Mouse (Mus musculus) macrophage (primary cell): ENCODE results near the gene Ube2o. TPM values are rescaled to one million over a fixed set of nuclear protein-coding genes. Genes with fewer than 3 reads are reported as not detected.

Source experiments
- H3K27ac ChIP-seq: fragments of 350-480 bp; formaldehyde crosslinking; 2 replicates; pipeline ENCODE4 v1.9.0; 2021
- H3K36me3 ChIP-seq: fragments of 350-480 bp; formaldehyde crosslinking; 2 replicates; pipeline ENCODE4 v1.9.0; 2021; ENCODE audit errors: inconsistent target
- H3K4me3 ChIP-seq: fragments of 350-480 bp; formaldehyde crosslinking; 2 replicates; pipeline ENCODE4 v1.9.0; 2021; ENCODE audit errors: inconsistent target
- H3K79me2 ChIP-seq: fragments of 350-480 bp; formaldehyde crosslinking; 2 replicates; pipeline ENCODE4 v1.9.0; 2021; ENCODE audit errors: inconsistent target
- WGBS: methylation state at CpG from one replicate; pipeline ENCODE4 v1.1.7; 2026; ENCODE audit warnings: inconsistent platforms; ENCODE audit not compliant: missing documents; 5-methylcytosine and 5-hydroxymethylcytosine counted together
- polyA plus RNA-seq: library from polyadenylated mRNA; stranded (reverse); fragments of 250-400 nt; gene quantifications from 3 replicates; pipeline ENCODE4 v1.2.4, GENCODE M21; 2018; ENCODE audit warnings: inconsistent platforms
- total RNA-seq, 78 experiments: library from RNA; depleted of rRNA; stranded (reverse); fragments of 250-400 nt; gene quantifications; 1 replicate in 9 of 78; 2 replicates in 24 of 78; 3 replicates in 43 of 78; 4 replicates in 2 of 78; pipeline ENCODE4 v1.2.4; 2018; ENCODE audit warnings: inconsistent platforms in 56 of 78

The Ube2o gene
- 10 to 100 TPM in 25 of 26 experiments, 1 to 10 TPM in 1; 6.0 to 55.3 (median 13.9) TPM for total RNA-seq (2018; cell fraction: chromatin; rRNA removed)
- 10 to 100 TPM in 2 of 26 experiments, 1 to 10 TPM in 24; 4.5 to 11.4 (median 7.2) TPM for total RNA-seq (2018; cell fraction: cytosol; rRNA removed)
- total RNA-seq (2018; cell fraction: nucleus; rRNA removed) = 10 to 100 TPM in 14 of 26 experiments, 1 to 10 TPM in 12; 6.1 to 19.8 (median 10.1) TPM
- polyA plus RNA-seq = 4.4 to 9.2 TPM (median 5.4 TPM) in 3 replicates

GRCm38 (mm10) chr11:116581376-116581814 lies at the start of gene Ube2o:
Gene Ube2o (minus strand): TSS chr11:116581447.
- no peaks in the 10 kb centered on the region for H3K36me3 ChIP-seq
- H3K4me3 ChIP-seq = no peak within 1 kb of the TSS; the same call in 1 of the 2 replicates
- 2% methylated on average over 44 of the region's 51 CpGs for WGBS
- H3K79me2 ChIP-seq = no peaks in the 10 kb centered on the region; the same call in 1 of the 2 replicates
- no peak within 1 kb of the TSS for H3K27ac ChIP-seq

DNA sequence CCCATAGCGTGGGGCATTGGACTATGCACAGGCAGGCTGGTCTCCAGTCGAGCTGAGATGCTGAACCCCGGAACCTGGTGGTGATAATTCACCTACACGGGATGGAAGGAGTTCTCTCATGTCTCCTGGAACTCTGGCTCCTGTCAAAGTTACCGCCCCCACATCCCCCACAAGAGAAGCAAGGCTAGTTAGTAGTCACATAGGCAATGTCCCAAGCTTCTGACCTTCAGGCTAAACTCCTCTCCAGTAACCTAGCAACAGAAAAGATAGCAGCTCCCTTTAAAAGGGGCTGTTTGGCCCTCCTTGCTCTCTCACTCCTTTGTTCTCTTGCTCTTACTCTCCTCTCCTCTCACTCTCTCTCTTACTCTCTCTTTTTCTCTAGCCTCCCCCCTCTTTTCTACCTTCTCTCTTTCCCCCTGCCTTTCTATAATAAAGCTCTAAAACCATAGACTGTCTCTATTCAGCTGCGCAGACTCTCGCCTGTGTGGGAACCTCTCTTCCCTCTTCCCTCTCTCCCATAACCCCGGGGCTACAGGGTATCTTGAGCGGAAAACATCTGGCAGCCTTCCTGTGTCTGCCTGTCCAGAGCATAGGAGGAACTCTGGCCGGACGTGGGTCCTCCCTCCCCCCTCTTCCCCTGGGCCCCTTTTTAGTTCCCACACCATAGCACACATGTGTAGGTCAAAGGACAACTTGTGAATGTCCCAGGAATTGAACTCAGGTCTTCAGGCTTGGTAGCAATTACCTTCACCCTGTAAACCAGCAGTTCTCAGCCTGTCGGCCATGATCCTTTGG lies 49.1 kb upstream of the Ube2o start:
- H3K79me2 ChIP-seq = no peaks in the 10 kb centered on the region
- no peak overlapping the region for H3K4me3 ChIP-seq
- 58% methylated on average over 12 of the region's 12 CpGs for WGBS
- no peaks in the 10 kb centered on the region for H3K36me3 ChIP-seq
- H3K27ac ChIP-seq = no peak overlapping the region

- Histone ChIP-seq H3K36me3 (no peaks in the 10 kb centered on the region), H3K79me2 (no peaks in the 10 kb centered on the region), H3K4me3 (no peak overlapping the region), H3K27ac (no peak overlapping the region)
- WGBS = 90% methylated on average over 6 of the region's 6 CpGs
These were observed 48.2 kb upstream of the Ube2o start for GRCm38 (mm10) chr11:116629472-116629871.

DNA sequence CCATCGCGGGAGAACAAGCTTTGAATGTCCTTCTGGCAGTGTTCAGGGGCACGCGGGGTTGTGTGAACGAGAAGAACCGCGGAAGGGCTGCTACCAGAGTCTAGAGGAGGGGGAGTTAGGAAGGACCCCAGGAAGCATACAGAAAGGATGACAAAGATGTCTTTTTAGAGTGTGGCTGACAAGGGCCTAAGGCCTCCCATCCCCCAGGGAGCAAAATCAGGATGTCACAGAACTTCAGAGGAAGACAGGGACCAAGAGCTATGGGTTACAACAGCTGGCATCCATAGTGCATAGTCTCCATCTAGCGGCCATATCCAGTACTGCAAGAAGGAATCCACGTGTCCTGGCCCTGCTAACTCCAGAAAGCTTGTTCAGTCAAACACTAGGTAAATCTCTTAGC lies 47.5 kb upstream of the Ube2o start:
- no peaks in the 10 kb centered on the region for H3K36me3 ChIP-seq
- no peak overlapping the region for H3K4me3 ChIP-seq
- H3K79me2 ChIP-seq = peaks cover 2% of the 10 kb centered on the region
- no peak overlapping the region for H3K27ac ChIP-seq
- 59% methylated on average over 9 of the region's 9 CpGs for WGBS

DNA sequence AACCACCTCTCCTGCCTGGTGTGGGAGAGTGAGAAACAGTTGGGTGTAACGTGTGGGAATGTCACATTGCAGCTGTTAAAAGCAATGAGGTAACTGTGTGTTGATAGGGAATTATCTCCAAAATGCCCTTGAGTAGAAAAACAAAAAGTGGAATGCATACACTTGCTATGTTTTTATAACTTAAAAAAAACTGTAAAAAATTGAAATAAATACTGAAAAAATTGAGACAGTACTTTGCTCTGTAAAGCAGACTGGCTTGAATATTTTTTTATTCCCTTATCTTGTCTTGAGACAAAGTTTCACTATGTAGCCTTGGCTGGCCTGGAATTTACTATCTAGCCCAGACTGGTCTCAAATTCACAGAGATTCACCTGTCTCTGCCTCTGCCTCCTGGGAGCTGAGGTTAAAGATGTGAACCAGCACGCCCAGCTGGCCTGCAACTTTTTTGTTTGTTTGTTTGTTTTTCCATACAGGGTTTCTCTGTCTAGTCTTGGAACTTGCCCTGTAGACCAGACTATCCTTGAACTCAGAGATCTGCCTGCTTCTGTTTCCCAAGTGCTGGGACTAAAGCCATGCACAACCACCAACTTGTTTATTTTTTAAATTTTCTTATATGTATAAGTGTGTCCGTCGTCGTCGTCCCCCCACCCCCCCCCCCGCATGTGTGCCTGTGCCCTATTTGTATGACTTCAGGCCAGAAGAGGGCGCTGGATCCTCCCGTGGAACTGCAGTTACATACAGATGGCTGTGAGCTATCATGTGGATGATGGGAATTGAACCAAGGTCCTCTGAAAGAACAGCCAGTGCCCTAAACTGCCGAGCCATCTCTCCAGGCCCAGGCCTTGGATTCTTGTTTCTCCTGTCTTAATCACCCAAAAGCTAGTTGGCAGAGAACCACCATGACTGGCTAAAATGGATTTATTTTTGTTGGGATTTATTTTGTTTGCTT lies 46.1 kb upstream of the Ube2o start:
- no peak overlapping the region for H3K27ac ChIP-seq
- 62% methylated on average over 6 of the region's 10 CpGs for WGBS
- no peaks in the 10 kb centered on the region for H3K36me3 ChIP-seq
- H3K4me3 ChIP-seq = no peak overlapping the region
- peaks cover 16% of the 10 kb centered on the region for H3K79me2 ChIP-seq

GRCm38 (mm10) chr11:116626299-116627071 lies 45.2 kb upstream of the Ube2o start, which contains the start of gene Rhbdf2:
Gene Rhbdf2 (minus strand): TSS chr11:116627019.
- Histone ChIP-seq H3K27ac (no peak within 1 kb of the TSS), H3K36me3 (no peaks in the 10 kb centered on the region), H3K4me3 (no peak within 1 kb of the TSS), H3K79me2 (peaks cover 24% of the 10 kb centered on the region)
- 90% methylated on average over 10 of the region's 10 CpGs for WGBS

DNA sequence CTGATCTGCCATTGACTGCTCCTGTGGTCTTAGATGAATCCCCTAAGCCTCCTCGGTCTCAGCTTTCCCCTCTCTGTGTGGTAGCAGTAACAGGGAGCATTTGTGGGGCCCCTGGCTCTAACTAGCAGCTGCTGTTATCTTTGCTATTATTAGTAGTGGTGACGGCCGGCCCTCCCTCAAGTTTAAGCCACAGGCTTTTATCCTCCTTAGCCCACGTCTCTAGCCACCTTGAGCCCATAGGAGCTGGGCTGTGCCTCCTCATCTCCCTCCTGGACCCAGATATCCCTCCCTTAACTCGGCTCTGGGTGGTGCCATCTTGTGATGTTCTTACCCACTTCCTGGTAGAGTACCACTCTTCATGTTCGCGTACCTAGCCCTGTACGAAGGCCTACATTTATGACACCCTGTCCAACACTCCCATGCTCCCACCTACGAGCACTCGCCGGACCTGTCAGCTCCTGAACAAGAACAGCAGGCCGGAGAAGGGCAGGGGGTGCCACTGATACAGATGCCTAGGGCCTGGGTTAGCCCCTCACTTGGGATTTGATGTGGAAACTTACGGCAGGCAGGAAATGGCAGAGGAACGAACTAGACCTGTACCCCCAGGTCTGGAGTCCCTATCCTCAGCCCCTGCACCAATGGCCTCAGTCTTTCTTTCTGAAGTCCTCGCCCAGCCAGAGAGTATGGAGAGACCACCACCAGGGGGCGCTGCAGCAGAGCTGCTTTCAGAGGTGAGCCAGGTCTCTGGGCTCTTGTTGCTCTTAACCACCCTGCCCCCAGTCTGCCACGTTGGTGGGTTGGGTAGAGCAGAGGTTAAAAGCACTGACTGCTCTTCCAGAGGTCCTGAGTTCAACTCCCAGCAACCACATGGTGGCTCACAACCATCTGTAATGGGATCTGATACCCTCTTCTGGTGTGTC lies 44.1 kb upstream of the Ube2o start:
- Histone ChIP-seq H3K36me3 (no peaks in the 10 kb centered on the region), H3K4me3 (no peak overlapping the region), H3K27ac (peak overlapping the region; percentile 69), H3K79me2 (peaks cover 36% of the 10 kb centered on the region)
- WGBS = 77% methylated on average over 17 of the region's 17 CpGs

GRCm38 (mm10) chr11:116624131-116624832 lies 43.0 kb upstream of the Ube2o start:
- Histone ChIP-seq H3K79me2 (peaks cover 46% of the 10 kb centered on the region), H3K4me3 (peak overlapping the region; percentile 97; the same call in 1 of the 2 replicates), H3K27ac (peak overlapping the region; percentile 69), H3K36me3 (no peaks in the 10 kb centered on the region)
- 15% methylated on average over 42 of the region's 42 CpGs for WGBS

- Histone ChIP-seq H3K27ac (peak overlapping the region; percentile 74), H3K36me3 (no peaks in the 10 kb centered on the region), H3K79me2 (peaks cover 54% of the 10 kb centered on the region), H3K4me3 (peak overlapping the region; percentile 97)
- 2% methylated on average over 40 of the region's 40 CpGs for WGBS
These were observed 42.3 kb upstream of the Ube2o start for GRCm38 (mm10) chr11:116623281-116624124.

DNA sequence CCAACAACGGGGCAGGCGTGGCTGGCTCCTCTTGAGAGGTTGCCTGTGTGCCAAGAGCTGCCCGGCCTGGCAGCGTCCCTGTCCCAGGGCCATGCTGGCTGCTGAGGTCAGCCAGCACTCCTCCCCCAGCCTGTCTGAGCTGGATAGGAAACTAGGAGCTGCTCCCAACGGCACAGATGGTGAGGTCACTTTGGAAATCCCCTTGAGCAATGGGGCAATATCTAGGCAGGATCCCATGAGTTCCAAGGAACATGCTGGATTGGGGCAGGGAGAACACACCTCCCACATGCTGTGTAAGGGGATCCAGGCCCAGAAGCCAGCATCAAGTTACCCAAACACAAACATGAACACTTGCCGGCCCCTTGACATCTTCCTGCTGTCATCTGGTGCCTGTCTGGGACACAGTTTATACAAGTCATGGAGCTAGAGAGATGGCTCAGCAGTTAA lies 40.0 kb upstream of the Ube2o start:
- peak overlapping the region; percentile 33 for H3K27ac ChIP-seq
- whole genome bisulfite sequencing = 59% methylated on average over 6 of the region's 6 CpGs
- no peaks in the 10 kb centered on the region for H3K36me3 ChIP-seq
- H3K4me3 ChIP-seq = no peak overlapping the region
- peaks cover 69% of the 10 kb centered on the region for H3K79me2 ChIP-seq

DNA sequence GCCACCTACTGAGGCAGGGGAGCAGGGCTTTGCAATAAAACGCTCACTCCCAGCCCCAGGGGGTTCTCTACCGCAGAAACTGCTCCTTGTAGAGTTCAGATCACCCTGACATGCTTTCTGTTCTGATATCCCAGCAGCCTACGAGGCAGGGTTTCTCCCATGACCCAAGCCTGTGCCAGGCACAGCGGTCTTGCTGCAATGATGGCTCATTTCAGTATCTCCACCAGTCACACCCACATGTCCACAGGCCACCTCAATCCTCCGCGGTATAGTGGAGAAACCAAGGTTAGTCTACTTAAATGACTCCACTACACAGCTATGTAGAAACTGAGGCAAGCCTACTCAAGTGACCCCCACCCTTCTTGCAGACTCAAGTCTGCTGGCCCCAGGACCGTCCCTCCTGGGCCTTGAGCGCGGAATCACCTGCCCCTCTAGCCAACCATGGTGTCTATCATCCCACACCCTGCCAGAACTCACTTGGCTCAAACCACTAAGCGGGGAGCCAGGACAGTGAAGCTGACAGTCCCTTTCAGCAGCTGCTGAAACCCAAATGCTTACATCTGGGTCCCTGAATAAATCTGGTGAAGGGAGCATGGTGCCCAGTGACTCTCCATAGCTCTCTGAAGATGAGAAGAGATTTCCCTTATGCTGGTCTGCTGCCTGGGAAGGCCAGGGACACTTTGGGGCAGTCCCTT lies 39.5 kb upstream of the Ube2o start:
- 93% methylated on average over 10 of the region's 10 CpGs for WGBS
- H3K79me2 ChIP-seq = peaks cover 69% of the 10 kb centered on the region
- H3K36me3 ChIP-seq = no peaks in the 10 kb centered on the region
- peak overlapping the region; percentile 33 for H3K27ac ChIP-seq
- H3K4me3 ChIP-seq = no peak overlapping the region
